Mouse (Mus musculus) thymus, adult 2 months (tissue): Measurements from ENCODE around the gene Nsun7.

Source experiments
- CTCF ChIP-seq: fragments of 200-500 bp; IDR thresholded peaks from 2 replicates; pipeline ENCODE4 v1.5.1; 2012; ENCODE audit warnings: mild to moderate bottlenecking, control low read depth, low read length, moderate library complexity, borderline replicate concordance; ENCODE audit not compliant: control insufficient read depth, poor library complexity, insufficient read depth; ENCODE audit errors: extremely low read depth
- POLR2A ChIP-seq: fragments of 200-500 bp; IDR thresholded peaks from 2 replicates; pipeline ENCODE4 v1.6.1; 2012; ENCODE audit warnings: mild to moderate bottlenecking, low read length, control low read depth, moderate library complexity; ENCODE audit not compliant: control insufficient read depth, poor library complexity, insufficient read depth; ENCODE audit errors: extremely low read depth

GRCm38 (mm10) chr5:66302085-66302815 lies 42.6 kb downstream of the Nsun7 start:
- TF ChIP-seq POLR2A (no peak), CTCF (no peak)
